ENCODE assay signal across 5 mouse cellular contexts in the genomic region with DNA sequence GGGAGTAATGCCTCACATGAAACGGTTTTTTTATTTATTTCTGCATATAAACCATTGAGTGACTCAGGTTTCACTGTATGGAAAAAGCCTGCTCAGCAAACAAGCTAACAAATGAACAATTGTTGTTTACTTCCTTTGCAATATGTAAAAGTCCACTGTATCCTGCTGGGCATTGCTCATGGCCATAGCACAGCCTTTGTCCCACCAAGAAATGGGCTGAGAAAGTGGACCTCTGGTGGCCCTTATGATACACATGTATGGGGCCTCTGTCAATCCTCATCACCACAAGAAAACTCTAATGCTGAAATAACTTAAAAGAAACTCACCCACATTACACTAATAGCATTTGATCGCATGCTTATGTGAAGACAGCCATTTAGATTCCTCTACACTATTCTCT. TPM values are rescaled to one million over a fixed set of nuclear protein-coding genes. Genes with fewer than 3 reads are reported as not detected.
DNase-seq lines count a peak whose midpoint lies in the region; ATAC-seq and TF ChIP-seq lines count a peak whose summit lies in the region.
"Not testable (repeated sequence)": the region's sequence is repeated elsewhere in the genome, so short reads cannot be mapped to it uniquely, and the experiment has no call there.

No protein-coding gene starts in this region.

- TF ChIP-seq EP300 in lung, postnatal 0 days (IDR thresholded peaks at IDR 0.05) = not testable (repeated sequence)

- not testable (repeated sequence) for H3K27me3 ChIP-seq in heart, embryonic 10.5 days (ENCODE audit: insufficient read depth, poor library complexity, severe bottlenecking); lung, embryonic 14.5 days (ENCODE audit: insufficient read depth, low read length); lung, postnatal 0 days (replicated peaks; ENCODE audit: insufficient read depth, low read length); midbrain, embryonic 11.5 days (ENCODE audit: control insufficient read depth, insufficient read depth, low read length)

- TF ChIP-seq CTCF in lung, embryonic 14.5 days (IDR thresholded peaks at IDR 0.05; ENCODE audit: low read depth); lung, postnatal 0 days (IDR thresholded peaks at IDR 0.05): not testable (repeated sequence)

- WGBS in heart, embryonic 10.5 days = 66% methylated on average over 2 of the region's 2 CpGs
- WGBS in lung, embryonic 14.5 days = 72% methylated on average over 2 of the region's 2 CpGs
- WGBS in lung, postnatal 0 days = 62% methylated on average over 2 of the region's 2 CpGs
- 86% methylated on average over 2 of the region's 2 CpGs for WGBS in midbrain, embryonic 11.5 days

- not testable (repeated sequence) for H3K4me1 ChIP-seq in heart, embryonic 10.5 days; lung, embryonic 14.5 days (ENCODE audit: insufficient read depth); lung, postnatal 0 days (ENCODE audit: insufficient read depth, low read depth, low read length); midbrain, embryonic 11.5 days (ENCODE audit: control insufficient read depth, insufficient read depth, low read length)

- H3K27ac ChIP-seq in heart, embryonic 10.5 days; lung, embryonic 14.5 days (ENCODE audit: low read depth); lung, postnatal 0 days (ENCODE audit: low read length); midbrain, embryonic 11.5 days (ENCODE audit: low read depth, low read length): not testable (repeated sequence)

- not testable (repeated sequence) for H3K9ac ChIP-seq in lung, embryonic 14.5 days; lung, postnatal 0 days (replicated peaks; ENCODE audit: low read depth); midbrain, embryonic 11.5 days (ENCODE audit: low read length)

- not testable (repeated sequence) for H3K4me2 ChIP-seq in lung, embryonic 14.5 days; lung, postnatal 0 days (replicated peaks; ENCODE audit: low read depth, low read length); midbrain, embryonic 11.5 days

- H3K36me3 ChIP-seq in heart, embryonic 10.5 days; lung, embryonic 14.5 days (ENCODE audit: insufficient read depth); lung, postnatal 0 days (ENCODE audit: insufficient read depth, low read length); midbrain, embryonic 11.5 days (ENCODE audit: control insufficient read depth, insufficient read depth, low read length): not testable (repeated sequence)

- not testable (repeated sequence) for ATAC-seq in lung, embryonic 14.5 days (ENCODE audit: insufficient read depth); lung, postnatal 0 days; midbrain, embryonic 11.5 days (ENCODE audit: low FRiP score)

- not testable (repeated sequence) for H3K4me3 ChIP-seq in heart, embryonic 10.5 days; lung, embryonic 14.5 days (ENCODE audit: low read depth, low read length); lung, postnatal 0 days (ENCODE audit: low read depth, low read length); midbrain, embryonic 11.5 days (ENCODE audit: low read depth, low read length)

- peak; percentile 87 for DNase-seq in heart, adult 11 months
- peak; percentile 61 for DNase-seq in heart, embryonic 10.5 days (ENCODE audit: low spot score)
- DNase-seq in lung, embryonic 14.5 days = peak; percentile 0
- peak; percentile 3 for DNase-seq in lung, postnatal 0 days (ENCODE audit: low spot score)
- peak; percentile 75 for DNase-seq in midbrain, embryonic 11.5 days (ENCODE audit: low spot score, missing footprints)

- not testable (repeated sequence) for H3K9me3 ChIP-seq in heart, embryonic 10.5 days; lung, embryonic 14.5 days (ENCODE audit: low read depth, low read length); lung, postnatal 0 days (ENCODE audit: low read length); midbrain, embryonic 11.5 days (ENCODE audit: control insufficient read depth, low read length)

RNA-seq across cellular contexts. Expression of gene Zfp709, which starts 39.3 kb away (rescaled TPM):
- polyA plus RNA-seq in heart, embryonic 10.5 days (2016; fragmentation: Nextera tagmentation; extraction: Ambion mirVana) = 5.1 and 5.2 TPM in 2 replicates
- 7.1 and 8.2 TPM in 2 replicates for polyA plus RNA-seq in lung, embryonic 14.5 days (2014; fragmentation: Nextera tagmentation; extraction: Ambion mirVana)
- polyA plus RNA-seq in lung, postnatal 0 days (2015; fragmentation: Nextera tagmentation; extraction: Ambion mirVana) = 3.6 and 3.9 TPM in 2 replicates
- 7.4 and 9.1 TPM in 2 replicates for polyA plus RNA-seq in midbrain, embryonic 11.5 days (2014; fragmentation: Nextera tagmentation; extraction: Ambion mirVana)

Comparison
In these comparisons a context has a peak if more than half of its experiments do, and no peak if none do; other contexts are left out.
1. DNase-seq: peak in every context shown above with its lines; median percentile 87 in heart, adult 11 months; 75 in midbrain, embryonic 11.5 days; 61 in heart, embryonic 10.5 days; 3 in lung, postnatal 0 days; 0 in lung, embryonic 14.5 days.